Mouse (Mus musculus): Measurements from ENCODE around the gene Ankrd40. TPM values are rescaled to one million over a fixed set of nuclear protein-coding genes. Genes with fewer than 3 reads are reported as not detected.

Gene Ankrd40
- polyA plus RNA-seq, 1 experiment from 2014 or later, result 11.1 TPM

DNA sequence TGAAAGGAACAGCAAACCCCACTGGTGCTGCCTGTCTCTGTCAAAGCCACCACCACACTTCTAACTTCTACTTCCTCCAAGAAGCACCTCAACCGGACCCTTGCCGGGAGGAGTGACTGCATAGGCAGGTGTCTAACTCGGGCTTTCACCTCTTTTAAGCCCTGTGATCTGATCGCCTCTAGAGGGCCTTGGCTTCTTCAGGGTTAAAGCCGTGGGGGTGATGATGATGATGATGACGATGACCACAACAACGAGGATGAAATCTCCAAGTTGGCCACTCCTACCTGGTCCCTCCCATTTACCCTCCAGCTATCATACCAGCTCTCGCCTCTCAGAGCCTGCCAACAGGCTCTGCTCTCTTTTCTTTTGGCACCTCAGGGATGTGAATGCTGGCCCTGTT lies 51.9 kb downstream of the Ankrd40 start:
- no peak overlapping the region for H3K4me2 ChIP-seq (ENCODE audit: low read depth, low read length)
- no peaks in the 10 kb centered on the region for H3K36me3 ChIP-seq (ENCODE audit: control insufficient read depth, insufficient read depth, low read length)
- no peaks in the 10 kb centered on the region for H3K9me3 ChIP-seq (replicated peaks; ENCODE audit: control insufficient read depth, low read length)
- no peak overlapping the region for H3K27ac ChIP-seq (ENCODE audit: low read length)
- H3K27me3 ChIP-seq (ENCODE audit: control insufficient read depth, insufficient read depth, low read length), result no peaks in the 10 kb centered on the region
- H3K4me3 ChIP-seq (replicated peaks; ENCODE audit: low read length), result no peak overlapping the region
- 68% methylated on average over 8 of the region's 8 CpGs for WGBS
- ATAC-seq (ENCODE audit: insufficient read depth, low FRiP score), result no peak
- H3K4me1 ChIP-seq (ENCODE audit: control insufficient read depth, insufficient read depth, low read length), result no peaks in the 10 kb centered on the region
- H3K9ac ChIP-seq (ENCODE audit: low read length), result no peak overlapping the region

DNA sequence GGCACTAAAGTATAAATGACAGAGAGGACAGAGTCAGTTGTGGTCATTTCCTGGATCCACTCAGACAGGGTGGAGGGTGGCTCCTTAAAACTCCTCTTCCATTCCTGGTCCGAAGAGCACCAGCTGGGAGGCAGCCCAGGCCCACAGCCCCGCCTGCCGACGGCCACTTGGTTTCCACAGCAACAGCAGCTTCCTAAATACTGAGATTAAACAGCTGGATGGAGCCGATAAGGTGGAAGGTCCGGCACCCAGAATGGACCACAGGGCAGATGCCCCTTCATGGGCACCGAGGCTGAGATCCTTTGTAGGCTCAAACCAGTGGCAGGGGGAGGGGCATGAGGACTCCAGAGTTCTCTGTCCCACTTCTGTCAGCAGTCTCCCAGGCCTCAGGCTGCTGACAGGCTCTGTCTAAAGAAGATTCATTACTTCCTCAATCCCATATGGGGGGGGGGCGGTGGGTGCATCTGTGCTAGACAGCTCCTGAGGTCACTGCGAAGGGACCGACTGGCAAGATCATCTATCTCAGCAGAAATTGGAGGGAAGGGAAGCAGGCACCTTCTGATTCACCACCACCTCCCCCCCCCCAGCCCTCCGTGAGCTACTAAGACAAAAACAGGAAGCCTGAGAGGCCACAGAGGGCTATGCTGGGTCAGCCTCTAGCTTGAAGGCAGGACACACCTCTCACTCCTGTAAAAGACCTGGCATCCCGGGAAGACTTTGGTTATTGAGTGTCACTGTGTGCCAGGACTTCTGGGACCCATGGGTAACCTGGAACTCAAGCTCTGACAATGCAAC lies 58.4 kb downstream of the Ankrd40 start:
- H3K4me2 ChIP-seq (ENCODE audit: low read depth, low read length), result peak overlapping the region; percentile 34
- peak overlapping the region; percentile 52 for H3K27ac ChIP-seq (ENCODE audit: low read length)
- H3K4me3 ChIP-seq (replicated peaks; ENCODE audit: low read length), result no peak overlapping the region
- WGBS, result 14% methylated on average over 12 of the region's 12 CpGs
- no peaks in the 10 kb centered on the region for H3K27me3 ChIP-seq (ENCODE audit: control insufficient read depth, insufficient read depth, low read length)
- H3K9ac ChIP-seq (ENCODE audit: low read length), result peak overlapping the region; percentile 35
- peak; percentile 55; the same call in 1 of the 2 replicates for ATAC-seq (ENCODE audit: insufficient read depth, low FRiP score)
- no peaks in the 10 kb centered on the region for H3K36me3 ChIP-seq (ENCODE audit: control insufficient read depth, insufficient read depth, low read length)
- H3K4me1 ChIP-seq (ENCODE audit: control insufficient read depth, insufficient read depth, low read length), result peaks cover 36% of the 10 kb centered on the region
- no peaks in the 10 kb centered on the region for H3K9me3 ChIP-seq (replicated peaks; ENCODE audit: control insufficient read depth, low read length)

DNA sequence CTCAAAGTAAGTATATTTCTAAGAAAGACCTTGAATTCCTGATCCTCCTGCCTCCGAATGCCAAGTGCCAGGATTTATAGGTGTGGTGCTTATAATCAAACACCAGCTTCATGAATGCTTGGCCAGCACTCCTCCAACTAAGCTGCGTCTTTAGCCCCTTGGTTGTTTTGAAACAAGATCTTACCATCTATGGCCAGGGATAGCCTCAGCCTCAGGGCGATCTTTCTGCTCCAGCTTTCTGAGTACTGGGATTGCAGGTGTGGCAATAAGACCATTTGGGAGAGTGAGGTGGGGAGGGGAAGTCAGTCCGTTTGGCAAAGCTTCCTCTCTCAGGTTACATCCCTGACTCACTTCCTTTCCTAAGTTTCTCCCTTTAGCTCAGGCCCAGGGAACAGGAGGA lies 60.0 kb downstream of the Ankrd40 start:
- WGBS, result 67% methylated on average over 4 of the region's 4 CpGs

DNA sequence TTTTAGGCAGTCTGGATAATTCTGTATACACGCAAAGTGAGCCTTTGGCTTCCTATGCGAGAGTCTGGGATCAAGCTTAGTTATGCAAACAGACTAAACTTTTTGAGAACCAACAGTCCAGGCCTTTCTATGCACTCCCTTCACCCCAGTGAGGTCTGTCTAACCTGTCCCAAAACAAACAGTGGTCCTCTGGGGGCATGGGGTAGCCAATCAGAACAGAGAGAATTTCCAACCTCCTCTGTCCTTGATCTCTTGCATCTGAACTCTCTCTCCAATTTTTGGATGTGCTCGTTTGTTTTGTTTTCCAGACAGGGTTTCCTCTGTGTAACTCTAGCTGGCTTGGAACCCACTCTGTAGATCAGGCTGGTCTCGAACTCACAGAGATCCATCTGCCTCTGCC lies 61.2 kb downstream of the Ankrd40 start:
- no peak for ATAC-seq (ENCODE audit: insufficient read depth, low FRiP score)
- WGBS, result 68% methylated on average over 4 of the region's 4 CpGs
- Histone ChIP-seq H3K9ac (ENCODE audit: low read length) (no peak overlapping the region), H3K9me3 (replicated peaks; ENCODE audit: control insufficient read depth, low read length) (no peaks in the 10 kb centered on the region), H3K4me1 (ENCODE audit: control insufficient read depth, insufficient read depth, low read length) (peaks cover 40% of the 10 kb centered on the region), H3K27me3 (ENCODE audit: control insufficient read depth, insufficient read depth, low read length) (no peaks in the 10 kb centered on the region), H3K4me3 (replicated peaks; ENCODE audit: low read length) (no peak overlapping the region), H3K36me3 (ENCODE audit: control insufficient read depth, insufficient read depth, low read length) (no peaks in the 10 kb centered on the region), H3K4me2 (ENCODE audit: low read depth, low read length) (no peak overlapping the region), H3K27ac (ENCODE audit: low read length) (peak overlapping the region; percentile 69)

More for the DNA sequence above, 60.0 kb downstream of the Ankrd40 start:
- no peak overlapping the region for H3K4me3 ChIP-seq (replicated peaks; ENCODE audit: low read length)
- H3K36me3 ChIP-seq (ENCODE audit: control insufficient read depth, insufficient read depth, low read length), result no peaks in the 10 kb centered on the region
- no peaks in the 10 kb centered on the region for H3K27me3 ChIP-seq (ENCODE audit: control insufficient read depth, insufficient read depth, low read length)
- no peak overlapping the region for H3K27ac ChIP-seq (ENCODE audit: low read length)
- no peaks in the 10 kb centered on the region for H3K9me3 ChIP-seq (replicated peaks; ENCODE audit: control insufficient read depth, low read length)
- no peak for ATAC-seq (ENCODE audit: insufficient read depth, low FRiP score)
- no peak overlapping the region for H3K4me2 ChIP-seq (ENCODE audit: low read depth, low read length)
- peaks cover 40% of the 10 kb centered on the region for H3K4me1 ChIP-seq (ENCODE audit: control insufficient read depth, insufficient read depth, low read length)
- H3K9ac ChIP-seq (ENCODE audit: low read length), result no peak overlapping the region

DNA sequence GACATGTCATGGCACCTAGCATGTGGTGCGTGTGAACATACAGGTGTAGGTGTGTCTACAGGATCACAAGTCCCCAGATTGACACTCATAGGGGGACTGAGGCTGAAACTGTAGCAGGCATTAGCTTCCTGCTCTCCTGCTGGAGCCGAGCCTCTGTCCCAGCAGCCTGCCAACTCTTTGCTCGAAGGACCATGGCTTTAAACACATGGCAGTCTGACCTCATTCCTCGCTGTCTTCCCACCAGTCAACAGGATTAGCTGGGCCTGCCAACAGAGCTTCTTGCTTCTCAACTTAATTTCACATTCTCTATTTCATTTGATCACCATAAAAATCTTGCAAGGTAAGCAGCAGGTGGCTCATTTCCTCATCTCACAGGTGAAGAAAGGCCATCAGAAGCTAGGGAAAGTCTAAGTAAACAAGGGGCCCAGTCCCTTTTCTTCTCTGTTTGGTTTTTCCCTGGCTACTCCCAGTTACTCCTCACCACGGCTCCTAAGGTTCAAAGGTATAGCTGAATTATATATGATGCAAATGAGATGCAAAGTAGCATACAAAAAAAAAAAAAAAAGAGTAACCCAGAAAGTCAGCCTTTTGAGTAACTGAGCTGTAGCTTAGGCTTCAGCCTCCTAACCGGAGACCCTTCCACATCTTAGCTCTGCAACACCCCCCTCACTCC lies 62.1 kb downstream of the Ankrd40 start:
- Histone ChIP-seq H3K27me3 (ENCODE audit: control insufficient read depth, insufficient read depth, low read length) (no peaks in the 10 kb centered on the region), H3K4me2 (ENCODE audit: low read depth, low read length) (no peak overlapping the region), H3K9me3 (replicated peaks; ENCODE audit: control insufficient read depth, low read length) (no peaks in the 10 kb centered on the region), H3K4me1 (ENCODE audit: control insufficient read depth, insufficient read depth, low read length) (peaks cover 40% of the 10 kb centered on the region), H3K9ac (ENCODE audit: low read length) (no peak overlapping the region), H3K36me3 (ENCODE audit: control insufficient read depth, insufficient read depth, low read length) (no peaks in the 10 kb centered on the region), H3K27ac (ENCODE audit: low read length) (peak overlapping the region; percentile 69), H3K4me3 (replicated peaks; ENCODE audit: low read length) (no peak overlapping the region)
- WGBS, result 42% methylated on average over 6 of the region's 6 CpGs
- no peak for ATAC-seq (ENCODE audit: insufficient read depth, low FRiP score)

DNA sequence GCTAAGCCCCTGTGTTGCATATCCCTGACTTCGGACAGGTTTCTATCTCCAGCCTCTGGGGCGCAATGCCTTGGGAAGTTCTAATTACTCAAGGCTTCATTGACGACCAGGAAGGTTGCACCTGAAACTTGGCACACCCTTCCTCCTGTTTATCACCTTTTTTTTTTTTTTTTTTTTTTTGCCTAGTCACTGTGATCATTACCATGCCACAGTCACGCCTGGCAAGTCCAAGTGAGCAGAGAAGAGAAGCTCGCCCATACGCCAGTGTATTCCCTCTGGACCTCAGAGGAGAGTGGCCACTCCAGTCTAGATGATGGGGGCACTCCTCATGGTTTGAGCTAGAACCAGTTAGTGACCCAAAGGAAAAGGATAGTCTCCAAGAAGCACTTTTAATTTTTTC lies 63.0 kb downstream of the Ankrd40 start:
- no peak for ATAC-seq (ENCODE audit: insufficient read depth, low FRiP score)
- H3K27me3 ChIP-seq (ENCODE audit: control insufficient read depth, insufficient read depth, low read length), result no peaks in the 10 kb centered on the region
- H3K4me1 ChIP-seq (ENCODE audit: control insufficient read depth, insufficient read depth, low read length), result peaks cover 34% of the 10 kb centered on the region
- no peaks in the 10 kb centered on the region for H3K36me3 ChIP-seq (ENCODE audit: control insufficient read depth, insufficient read depth, low read length)
- H3K4me3 ChIP-seq (replicated peaks; ENCODE audit: low read length), result no peak overlapping the region
- H3K4me2 ChIP-seq (ENCODE audit: low read depth, low read length), result no peak overlapping the region
- no peak overlapping the region; the same call in 1 of the 2 replicates for H3K9ac ChIP-seq (ENCODE audit: low read length)
- 83% methylated on average over 6 of the region's 6 CpGs for WGBS
- no peaks in the 10 kb centered on the region for H3K9me3 ChIP-seq (replicated peaks; ENCODE audit: control insufficient read depth, low read length)
- H3K27ac ChIP-seq (ENCODE audit: low read length), result peak overlapping the region; percentile 69; the same call in 1 of the 2 replicates

Other genes starting within 250 kb of the Ankrd40 start
- 35.9 and 42.3 TPM in 2 replicates for gene Tob1, start 116.5 kb upstream of the Ankrd40 start, polyA plus RNA-seq (2015; fragmentation: Nextera tagmentation; extraction: Ambion mirVana)
- gene Wfikkn2, start 82.0 kb upstream of the Ankrd40 start, polyA plus RNA-seq (2015; fragmentation: Nextera tagmentation; extraction: Ambion mirVana), result 3.1 and 3.4 TPM in 2 replicates
- gene Gm21885, start 46.1 kb upstream of the Ankrd40 start, polyA plus RNA-seq (2015; fragmentation: Nextera tagmentation; extraction: Ambion mirVana), result 8.9 and 9.9 TPM in 2 replicates
- 96.7 and 112 TPM in 2 replicates for gene Luc7l3, start 6.0 kb upstream of the Ankrd40 start, polyA plus RNA-seq (2015; fragmentation: Nextera tagmentation; extraction: Ambion mirVana)
- gene Abcc3, start 65.0 kb downstream of the Ankrd40 start, polyA plus RNA-seq (2015; fragmentation: Nextera tagmentation; extraction: Ambion mirVana), result 11.4 and 16.4 TPM in 2 replicates
- 7.9 and 8.5 TPM in 2 replicates for gene Cacna1g, start 146.2 kb downstream of the Ankrd40 start, polyA plus RNA-seq (2015; fragmentation: Nextera tagmentation; extraction: Ambion mirVana)
- 0.22 and 0.29 TPM in 2 replicates for gene Spata20, start 158.2 kb downstream of the Ankrd40 start, polyA plus RNA-seq (2015; fragmentation: Nextera tagmentation; extraction: Ambion mirVana)
- 17.0 and 21.1 TPM in 2 replicates for gene Epn3, start 172.0 kb downstream of the Ankrd40 start, polyA plus RNA-seq (2015; fragmentation: Nextera tagmentation; extraction: Ambion mirVana)
- gene Mycbpap, start 193.7 kb downstream of the Ankrd40 start, polyA plus RNA-seq (2015; fragmentation: Nextera tagmentation; extraction: Ambion mirVana), result 2.8 and 4.3 TPM in 2 replicates
- gene Rsad1, start 221.3 kb downstream of the Ankrd40 start, polyA plus RNA-seq (2015; fragmentation: Nextera tagmentation; extraction: Ambion mirVana), result 3.1 and 3.3 TPM in 2 replicates
- 16.1 and 22.6 TPM in 2 replicates for gene Chad, start 237.0 kb downstream of the Ankrd40 start, polyA plus RNA-seq (2015; fragmentation: Nextera tagmentation; extraction: Ambion mirVana)

Data from stomach, embryonic 16.5 days (tissue).